In genomic region chr17:21801373-21801772, GRCm38 (mm10) we compare ENCODE assay signal across 7 mouse cellular contexts. TPM values are rescaled to one million over a fixed set of nuclear protein-coding genes. Genes with fewer than 3 reads are reported as not detected.
DNase-seq lines count a peak whose midpoint lies in the region; ATAC-seq lines count a peak whose summit lies in the region.
"Not testable (repeated sequence)": the region's sequence is repeated elsewhere in the genome, so short reads cannot be mapped to it uniquely, and the experiment has no call there.

No protein-coding gene starts in this region.

- H3K36me3 ChIP-seq in embryonic facial prominence, embryonic 10.5 days (replicated peaks); limb, embryonic 11.5 days (ENCODE audit: control insufficient read depth, insufficient read depth, low read length): not testable (repeated sequence)

- ATAC-seq in limb, embryonic 11.5 days (ENCODE audit: insufficient number of reproducible peaks, low FRiP score, low TSS enrichment, low read depth) = not testable (repeated sequence)

- H3K27me3 ChIP-seq in embryonic facial prominence, embryonic 10.5 days (replicated peaks; ENCODE audit: low read depth, poor library complexity, severe bottlenecking); limb, embryonic 11.5 days (ENCODE audit: control insufficient read depth, insufficient read depth, low read length): not testable (repeated sequence)

- H3K4me3 ChIP-seq in embryonic facial prominence, embryonic 10.5 days; limb, embryonic 11.5 days (ENCODE audit: low read depth, low read length): not testable (repeated sequence)

- not testable (repeated sequence) for H3K27ac ChIP-seq in embryonic facial prominence, embryonic 10.5 days (replicated peaks); limb, embryonic 11.5 days (replicated peaks; ENCODE audit: low read depth, low read length)

- not testable (repeated sequence) for H3K9ac ChIP-seq in limb, embryonic 11.5 days (ENCODE audit: low read length)

- H3K4me1 ChIP-seq in embryonic facial prominence, embryonic 10.5 days; limb, embryonic 11.5 days (ENCODE audit: control insufficient read depth, insufficient read depth, low read length): not testable (repeated sequence)

- WGBS in embryonic facial prominence, embryonic 10.5 days = 53% methylated on average over 19 of the region's 19 CpGs
- WGBS in limb, embryonic 11.5 days = 41% methylated on average over 18 of the region's 19 CpGs

- H3K9me3 ChIP-seq in embryonic facial prominence, embryonic 10.5 days = peaks cover 18% of the 10 kb centered on the region; the same call in 1 of the 2 replicates
- H3K9me3 ChIP-seq in limb, embryonic 11.5 days (ENCODE audit: control insufficient read depth, low read length) = not testable (repeated sequence)

- DNase-seq in A20 (ENCODE audit: low read depth, low spot score) (peak; percentile 22), MEL-GATA-1-ER (ENCODE audit: extremely low read depth, low read depth) (peak; percentile 2)
- DNase-seq in c-Kit-positive CD71-negative TER-119-negative erythroid progenitor cells, embryonic 14.5 days (ENCODE audit: low read depth) = peak; percentile 42
- peak; percentile 16 for DNase-seq in embryonic facial prominence, embryonic 10.5 days (ENCODE audit: low spot score)
- DNase-seq in heart, postnatal 4 days = peak; percentile 28
- peak; percentile 21 for DNase-seq in limb, embryonic 11.5 days (ENCODE audit: low spot score)
- peak; percentile 12 for DNase-seq in neural tube, embryonic 10.5 days (ENCODE audit: extremely low spot score, low spot score)

- not testable (repeated sequence) for H3K4me2 ChIP-seq in limb, embryonic 11.5 days (ENCODE audit: low read depth, severe bottlenecking)

RNA-seq across cellular contexts. Expression of gene Zfp820, which starts 44.2 kb away (rescaled TPM):
- 7.1 and 7.2 TPM in 2 replicates for polyA plus RNA-seq in embryonic facial prominence, embryonic 10.5 days (2016; fragmentation: Nextera tagmentation; extraction: Ambion mirVana)
- total RNA-seq in heart, postnatal 4 days (2021) = 1 to 10 TPM; 3.5 to 4.1 TPM
- 9.7 and 9.9 TPM in 2 replicates for polyA plus RNA-seq in limb, embryonic 11.5 days (2014; fragmentation: Nextera tagmentation; extraction: Ambion mirVana)
